8 mouse cellular contexts compared by ENCODE assay signal in the genomic region with DNA sequence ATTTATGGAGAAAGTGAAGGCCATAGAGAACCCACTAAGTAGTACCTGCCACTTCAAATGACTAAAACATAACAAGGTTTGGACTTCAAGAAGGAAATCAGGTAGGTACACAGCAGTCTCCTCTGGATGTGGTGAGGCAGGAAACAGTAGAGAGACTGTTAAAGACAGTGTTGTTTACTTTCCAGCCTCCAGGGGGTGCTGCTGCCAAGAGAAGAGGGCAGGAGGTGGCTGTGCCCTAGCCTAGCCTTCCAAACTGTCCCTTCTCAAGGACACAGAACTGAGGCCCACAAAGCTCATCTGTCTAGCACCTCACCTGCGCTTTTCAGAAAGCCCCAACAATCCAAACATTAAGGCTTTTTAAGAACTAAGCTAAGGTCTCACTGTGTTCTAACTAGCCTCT.
A peak's percentile ranks its signal among the peaks of the same experiment; 100 is the strongest.
DNase-seq lines count a peak whose midpoint lies in the region; ATAC-seq and TF ChIP-seq lines count a peak whose summit lies in the region.

No protein-coding gene starts in this region.

- 42% methylated on average over 1 of the region's 1 CpGs for WGBS in midbrain, embryonic 11.5 days
- 50% methylated on average over 1 of the region's 1 CpGs for WGBS in midbrain, embryonic 15.5 days
- 28% methylated on average over 1 of the region's 1 CpGs for WGBS in liver, postnatal 0 days (ENCODE audit: insufficient replicate concordance)

- DNase-seq in midbrain, embryonic 11.5 days (ENCODE audit: low spot score, missing footprints): peak; percentile 92
- peak; percentile 76 for DNase-seq in brain, adult 2 months (ENCODE audit: low read depth, low spot score)
- peak; percentile 68 to 74 for DNase-seq in frontal cortex, postnatal 36 days (ENCODE audit: low spot score in 2 of 2)
- peak; percentile 72 for DNase-seq in induced T-regulatory cell, adult 2 months (ENCODE audit: low read depth)
- DNase-seq in liver, postnatal 0 days: peak; percentile 74
- peak; percentile 63 for DNase-seq in ovary, postnatal 36 days (ENCODE audit: low spot score)
- peak; percentile 74 for DNase-seq in urinary bladder, postnatal 25 days (ENCODE audit: low spot score)

- no peak overlapping the region for H3K4me3 ChIP-seq in midbrain, embryonic 11.5 days (ENCODE audit: low read depth, low read length)
- no peak overlapping the region for H3K4me3 ChIP-seq in midbrain, embryonic 15.5 days
- no peak overlapping the region for H3K4me3 ChIP-seq in liver, postnatal 0 days (ENCODE audit: low read depth, low read length)

- no peak overlapping the region for H3K27ac ChIP-seq in midbrain, embryonic 11.5 days (ENCODE audit: low read depth, low read length)
- H3K27ac ChIP-seq in midbrain, embryonic 15.5 days: no peak overlapping the region
- H3K27ac ChIP-seq in liver, postnatal 0 days (ENCODE audit: low read depth): no peak overlapping the region

- no peak for ATAC-seq in midbrain, embryonic 11.5 days (ENCODE audit: low FRiP score)
- ATAC-seq in midbrain, embryonic 15.5 days (replicated peaks): no peak
- no peak for ATAC-seq in liver, postnatal 0 days

- no peaks in the 10 kb centered on the region for H3K27me3 ChIP-seq in midbrain, embryonic 11.5 days (ENCODE audit: control insufficient read depth, insufficient read depth, low read length)
- H3K27me3 ChIP-seq in midbrain, embryonic 15.5 days (replicated peaks): no peaks in the 10 kb centered on the region
- H3K27me3 ChIP-seq in liver, postnatal 0 days (ENCODE audit: insufficient read depth, low read length): no peaks in the 10 kb centered on the region

- no peak overlapping the region for H3K4me2 ChIP-seq in midbrain, embryonic 11.5 days
- no peak overlapping the region for H3K4me2 ChIP-seq in midbrain, embryonic 15.5 days
- H3K4me2 ChIP-seq in liver, postnatal 0 days (ENCODE audit: low read depth, low read length): no peak overlapping the region

- H3K4me1 ChIP-seq in midbrain, embryonic 11.5 days (ENCODE audit: control insufficient read depth, insufficient read depth, low read length): no peaks in the 10 kb centered on the region
- no peaks in the 10 kb centered on the region for H3K4me1 ChIP-seq in midbrain, embryonic 15.5 days
- H3K4me1 ChIP-seq in liver, postnatal 0 days (ENCODE audit: insufficient read depth): no peaks in the 10 kb centered on the region

- no peak for TF ChIP-seq EP300 in liver, postnatal 0 days (IDR thresholded peaks at IDR 0.05; ENCODE audit: low read depth)

- H3K9ac ChIP-seq in midbrain, embryonic 11.5 days (ENCODE audit: low read length): no peak overlapping the region
- H3K9ac ChIP-seq in midbrain, embryonic 15.5 days: no peak overlapping the region
- H3K9ac ChIP-seq in liver, postnatal 0 days (replicated peaks): no peak overlapping the region

- no peaks in the 10 kb centered on the region for H3K9me3 ChIP-seq in midbrain, embryonic 11.5 days (ENCODE audit: control insufficient read depth, low read length)
- H3K9me3 ChIP-seq in midbrain, embryonic 15.5 days: no peaks in the 10 kb centered on the region
- no peaks in the 10 kb centered on the region for H3K9me3 ChIP-seq in liver, postnatal 0 days (ENCODE audit: low read length)

- peak; percentile 85 for TF ChIP-seq CTCF in liver, postnatal 0 days (IDR thresholded peaks at IDR 0.05; ENCODE audit: low read depth)

- no peaks in the 10 kb centered on the region; the same call in 1 of the 2 replicates for H3K36me3 ChIP-seq in midbrain, embryonic 11.5 days (ENCODE audit: control insufficient read depth, insufficient read depth, low read length)
- H3K36me3 ChIP-seq in midbrain, embryonic 15.5 days (replicated peaks): no peaks in the 10 kb centered on the region
- no peaks in the 10 kb centered on the region for H3K36me3 ChIP-seq in liver, postnatal 0 days (replicated peaks; ENCODE audit: insufficient read depth, low read length)
